Mouse (Mus musculus) midbrain, embryonic 10.5 days (tissue): ENCODE measurements around the gene Dhx40. TPM values are rescaled to one million over a fixed set of nuclear protein-coding genes. Genes with fewer than 3 reads are reported as not detected.

Experiments used
- DNase-seq: peaks from one replicate; pipeline ENCODE4 v3.0.0-alpha.2; 2017; ENCODE audit warnings: low spot score
- H3K27ac ChIP-seq: fragments of 300-500 bp; sonication (generic); replicated peaks from 2 replicates; pipeline ENCODE4 v1.5.1; 2016; ENCODE audit warnings: mild to moderate bottlenecking
- H3K27me3 ChIP-seq: fragments of 300-500 bp; sonication (generic); 2 replicates; pipeline ENCODE4 v1.6.1; 2016; ENCODE audit warnings: low read depth, mild to moderate bottlenecking; ENCODE audit not compliant: poor library complexity, severe bottlenecking
- H3K36me3 ChIP-seq: fragments of 300-500 bp; sonication (generic); 2 replicates; pipeline ENCODE4 v1.6.1; 2016; ENCODE audit warnings: mild to moderate bottlenecking, moderate library complexity
- H3K4me1 ChIP-seq: fragments of 300-500 bp; sonication (generic); 2 replicates; pipeline ENCODE4 v1.6.1; 2016
- H3K4me3 ChIP-seq: fragments of 300-500 bp; sonication (generic); 2 replicates; pipeline ENCODE4 v1.5.1; 2016; ENCODE audit warnings: mild to moderate bottlenecking, moderate library complexity
- H3K9me3 ChIP-seq: fragments of 300-500 bp; sonication (generic); replicated peaks from 2 replicates; pipeline ENCODE4 v1.6.1; 2016; ENCODE audit warnings: mild to moderate bottlenecking
- WGBS: fragments of 180-500 bp; shearing (Covaris S2); methylation state at CpG from one replicate; pipeline ENCODE4 v1.1.7; 2016; 5-methylcytosine and 5-hydroxymethylcytosine counted together
- polyA plus RNA-seq: library from polyadenylated mRNA; unstranded; fragments of >200 nt; fragmentation: Nextera tagmentation; extraction: Ambion mirVana; gene quantifications from 2 replicates; pipeline ENCODE4 v1.2.1, GENCODE M21; 2016

The Dhx40 gene
- polyA plus RNA-seq, 1 experiment from 2014 or later, result 41.7 TPM

GRCm38 (mm10) chr11:86758559-86758958, 49.0 kb downstream of the Dhx40 start:
- H3K36me3 ChIP-seq, result peaks cover 4% of the 10 kb centered on the region
- 47% methylated on average over 6 of the region's 6 CpGs for WGBS
- H3K4me3 ChIP-seq, result peak overlapping the region; percentile 97
- H3K9me3 ChIP-seq, result no peaks in the 10 kb centered on the region
- peaks cover 32% of the 10 kb centered on the region for H3K4me1 ChIP-seq
- no peaks in the 10 kb centered on the region for H3K27me3 ChIP-seq
- peak overlapping the region; percentile 94 for H3K27ac ChIP-seq
- no peak for DNase-seq

- peaks cover 10% of the 10 kb centered on the region for H3K36me3 ChIP-seq
- H3K9me3 ChIP-seq, result no peaks in the 10 kb centered on the region
- H3K4me1 ChIP-seq, result peaks cover 34% of the 10 kb centered on the region
- H3K4me3 ChIP-seq, result peak within 1 kb of the TSS; percentile 97
- under 1% methylated on average over 73 of the region's 73 CpGs for WGBS
- DNase-seq, result peak; percentile 96
- peak within 1 kb of the TSS; percentile 94 for H3K27ac ChIP-seq
- no peaks in the 10 kb centered on the region for H3K27me3 ChIP-seq
Measured at GRCm38 (mm10) chr11:86757480-86758371, 49.8 kb downstream of the Dhx40 start, which contains the start of gene Cltc. Cltc (minus strand) TSS chr11:86757565.

GRCm38 (mm10) chr11:86757142-86757479, 50.4 kb downstream of the Dhx40 start:
- no peaks in the 10 kb centered on the region for H3K27me3 ChIP-seq
- WGBS, result 1% methylated on average over 18 of the region's 18 CpGs
- H3K27ac ChIP-seq, result peak overlapping the region; percentile 94
- H3K4me3 ChIP-seq, result peak overlapping the region; percentile 97
- peaks cover 34% of the 10 kb centered on the region for H3K4me1 ChIP-seq
- no peak for DNase-seq
- peaks cover 12% of the 10 kb centered on the region for H3K36me3 ChIP-seq
- no peaks in the 10 kb centered on the region for H3K9me3 ChIP-seq

GRCm38 (mm10) chr11:86756156-86757141, 51.1 kb downstream of the Dhx40 start:
- peak overlapping the region; percentile 97 for H3K4me3 ChIP-seq
- H3K27ac ChIP-seq, result peak overlapping the region; percentile 94
- no peaks in the 10 kb centered on the region for H3K27me3 ChIP-seq
- DNase-seq, result no peak
- peaks cover 13% of the 10 kb centered on the region for H3K36me3 ChIP-seq
- H3K9me3 ChIP-seq, result no peaks in the 10 kb centered on the region
- peaks cover 34% of the 10 kb centered on the region for H3K4me1 ChIP-seq
- 8% methylated on average over 31 of the region's 31 CpGs for WGBS

GRCm38 (mm10) chr11:86752404-86752803, 55.1 kb downstream of the Dhx40 start:
- no peaks in the 10 kb centered on the region for H3K9me3 ChIP-seq
- peaks cover 22% of the 10 kb centered on the region for H3K36me3 ChIP-seq
- no peaks in the 10 kb centered on the region for H3K27me3 ChIP-seq
- peaks cover 23% of the 10 kb centered on the region for H3K4me1 ChIP-seq
- no peak for DNase-seq
- no peak overlapping the region for H3K4me3 ChIP-seq
- H3K27ac ChIP-seq, result no peak overlapping the region

- Histone ChIP-seq H3K27me3 (no peaks in the 10 kb centered on the region), H3K36me3 (peaks cover 22% of the 10 kb centered on the region), H3K27ac (no peak overlapping the region), H3K4me3 (no peak overlapping the region), H3K9me3 (no peaks in the 10 kb centered on the region), H3K4me1 (peaks cover 18% of the 10 kb centered on the region)
- DNase-seq, result no peak
- 94% methylated on average over 1 of the region's 1 CpGs for WGBS
Measured at GRCm38 (mm10) chr11:86751010-86751409, 56.5 kb downstream of the Dhx40 start.

GRCm38 (mm10) chr11:86749776-86750423, 57.6 kb downstream of the Dhx40 start:
- Histone ChIP-seq H3K9me3 (no peaks in the 10 kb centered on the region), H3K27ac (no peak overlapping the region), H3K36me3 (peaks cover 22% of the 10 kb centered on the region), H3K4me3 (no peak overlapping the region), H3K4me1 (peaks cover 8% of the 10 kb centered on the region), H3K27me3 (no peaks in the 10 kb centered on the region)
- no peak for DNase-seq
- WGBS, result 87% methylated on average over 3 of the region's 3 CpGs

- no peak for DNase-seq
- no peaks in the 10 kb centered on the region for H3K27me3 ChIP-seq
- no peak overlapping the region for H3K4me3 ChIP-seq
- WGBS, result 81% methylated on average over 3 of the region's 3 CpGs
- H3K4me1 ChIP-seq, result peaks cover 3% of the 10 kb centered on the region; the same call in 1 of the 2 replicates
- H3K27ac ChIP-seq, result no peak overlapping the region
- H3K36me3 ChIP-seq, result peaks cover 11% of the 10 kb centered on the region; the same call in 1 of the 2 replicates
- no peaks in the 10 kb centered on the region for H3K9me3 ChIP-seq
Measured at GRCm38 (mm10) chr11:86745634-86746404, 61.7 kb downstream of the Dhx40 start.

- H3K9me3 ChIP-seq, result no peaks in the 10 kb centered on the region
- H3K4me3 ChIP-seq, result no peak overlapping the region
- DNase-seq, result no peak
- 82% methylated on average over 2 of the region's 2 CpGs for WGBS
- H3K27ac ChIP-seq, result no peak overlapping the region
- peaks cover 3% of the 10 kb centered on the region; the same call in 1 of the 2 replicates for H3K4me1 ChIP-seq
- H3K36me3 ChIP-seq, result 0 out of 2 replicates have a peak, but pooled peaks cover 9% of the 10 kb centered on the region
- H3K27me3 ChIP-seq, result no peaks in the 10 kb centered on the region
Measured at GRCm38 (mm10) chr11:86742605-86743004, 64.9 kb downstream of the Dhx40 start.

- Histone ChIP-seq H3K9me3 (no peaks in the 10 kb centered on the region), H3K27ac (no peak overlapping the region), H3K4me1 (no peaks in the 10 kb centered on the region), H3K4me3 (no peak overlapping the region), H3K27me3 (no peaks in the 10 kb centered on the region), H3K36me3 (peaks cover 10% of the 10 kb centered on the region; the same call in 1 of the 2 replicates)
- DNase-seq, result no peak
- 93% methylated on average over 5 of the region's 5 CpGs for WGBS
Measured at GRCm38 (mm10) chr11:86741505-86741904, 66.0 kb downstream of the Dhx40 start.

GRCm38 (mm10) chr11:86739470-86739869, 68.1 kb downstream of the Dhx40 start:
- H3K4me3 ChIP-seq, result no peak overlapping the region
- no peak for DNase-seq
- H3K9me3 ChIP-seq, result no peaks in the 10 kb centered on the region
- H3K4me1 ChIP-seq, result peaks cover 3% of the 10 kb centered on the region; the same call in 1 of the 2 replicates
- H3K27ac ChIP-seq, result no peak overlapping the region
- 92% methylated on average over 2 of the region's 2 CpGs for WGBS
- no peaks in the 10 kb centered on the region for H3K27me3 ChIP-seq
- peaks cover 19% of the 10 kb centered on the region for H3K36me3 ChIP-seq
